Mouse (Mus musculus) CH12.LX (cell line): ENCODE results near the gene Tnk1. TPM values are rescaled to one million over a fixed set of nuclear protein-coding genes. Genes with fewer than 3 reads are reported as not detected.

ENCODE experiments used
- DNase-seq: peaks from one replicate; pipeline ENCODE4 v3.0.0-alpha.2; 2013; ENCODE audit errors: extremely low read depth
- H3K27ac ChIP-seq: 2 replicates; pipeline ENCODE4 v1.5.1; 2012; ENCODE audit warnings: low read depth, mild to moderate bottlenecking, control low read depth, moderate library complexity; ENCODE audit not compliant: insufficient read depth
- H3K27me3 ChIP-seq: replicated peaks from 2 replicates; pipeline ENCODE3; 2012; ENCODE audit warnings: inconsistent platforms
- H3K36me3 ChIP-seq, 2 experiments: replicated peaks in 1 of 2; 2 replicates each; pipeline versions ENCODE3 to v1.6.1; 2012; ENCODE audit warnings: inconsistent platforms in 1 of 2, low read length in 1 of 2, mild to moderate bottlenecking in 1 of 2, mixed read lengths in 1 of 2, moderate library complexity in 1 of 2; ENCODE audit not compliant: control insufficient read depth in 1 of 2, insufficient read depth in 1 of 2
- H3K4me1 ChIP-seq, 2 experiments: 2 replicates each; pipeline ENCODE4 v1.6.1; 2012; ENCODE audit warnings: inconsistent platforms in 1 of 2, moderate library complexity in 1 of 2; ENCODE audit not compliant: insufficient read depth in 2 of 2, control insufficient read depth in 1 of 2
- H3K4me2 ChIP-seq: 2 replicates; pipeline ENCODE4 v1.6.1; 2012; ENCODE audit warnings: low read depth, mild to moderate bottlenecking, control low read depth; ENCODE audit not compliant: poor library complexity, insufficient read depth, severe bottlenecking
- H3K4me3 ChIP-seq, 3 experiments: fragments of 150-350 bp in 1 of 3; sonication (generic) in 1 of 3; replicated peaks in 1 of 3; 2 replicates each; pipeline versions ENCODE3 to v1.5.1; 2011 to 2012; ENCODE audit warnings: low read depth in 2 of 3, low read length in 2 of 3, mild to moderate bottlenecking in 2 of 3, moderate library complexity in 2 of 3, control low read depth in 1 of 3, improper control_type of control experiment in 1 of 3, inconsistent platforms in 1 of 3, mixed read lengths in 1 of 3; ENCODE audit not compliant: poor library complexity in 1 of 3
- H3K79me2 ChIP-seq: replicated peaks from 2 replicates; pipeline ENCODE4 v1.6.1; 2012; ENCODE audit warnings: mild to moderate bottlenecking, moderate library complexity; ENCODE audit not compliant: control insufficient read depth, poor library complexity, insufficient read depth, severe bottlenecking; ENCODE audit errors: extremely low read depth
- H3K9ac ChIP-seq: 2 replicates; pipeline ENCODE4 v1.6.1; 2012; ENCODE audit warnings: low read depth, mild to moderate bottlenecking, control low read depth, moderate library complexity; ENCODE audit not compliant: insufficient read depth
- H3K9me3 ChIP-seq: replicated peaks from 2 replicates; pipeline ENCODE3; 2012; ENCODE audit warnings: low read length, inconsistent platforms, mixed read lengths
- CHD1 ChIP-seq: IDR thresholded peaks from 2 replicates; pipeline ENCODE4 v1.6.1; 2012; ENCODE audit warnings: low read depth, low read length, improper control_type of control experiment, inconsistent platforms
- CHD2 ChIP-seq: IDR thresholded peaks from 2 replicates; pipeline ENCODE4 v1.6.1; 2011; ENCODE audit warnings: low read length, improper control_type of control experiment
- EP300 ChIP-seq: IDR thresholded peaks from 2 replicates; pipeline ENCODE4 v1.6.1; 2011; ENCODE audit warnings: low read length, improper control_type of control experiment
- GABPA ChIP-seq: IDR thresholded peaks from 2 replicates; pipeline ENCODE4 v1.6.1; 2012; ENCODE audit warnings: low read depth, low read length, improper control_type of control experiment, inconsistent platforms; ENCODE audit not compliant: insufficient replicate concordance
- HCFC1 ChIP-seq: IDR thresholded peaks from 2 replicates; pipeline ENCODE4 v1.6.1; 2012; ENCODE audit warnings: low read depth, mild to moderate bottlenecking, inconsistent platforms, low read length, improper control_type of control experiment
- JUN ChIP-seq: IDR thresholded peaks from 2 replicates; pipeline ENCODE4 v1.6.1; 2011; ENCODE audit warnings: low read depth, mild to moderate bottlenecking, low read length, improper control_type of control experiment, moderate library complexity; ENCODE audit not compliant: insufficient read depth
- JUND ChIP-seq: conservative IDR thresholded peaks from 2 replicates; pipeline ENCODE4 v1.6.1; 2011; ENCODE audit warnings: low read depth, low read length, improper control_type of control experiment
- KAT2A ChIP-seq: IDR thresholded peaks from 2 replicates; pipeline ENCODE4 v1.6.1; 2012; ENCODE audit warnings: low read length, improper control_type of control experiment, inconsistent platforms; ENCODE audit not compliant: insufficient replicate concordance
- MAFK ChIP-seq: IDR thresholded peaks from 2 replicates; pipeline ENCODE4 v1.6.1; 2011; ENCODE audit warnings: low read length, improper control_type of control experiment; ENCODE audit not compliant: insufficient replicate concordance
- MAX ChIP-seq: IDR thresholded peaks from 2 replicates; pipeline ENCODE4 v1.6.1; 2011; ENCODE audit warnings: low read length, improper control_type of control experiment
- MAZ ChIP-seq: IDR thresholded peaks from 2 replicates; pipeline ENCODE4 v1.6.1; 2012; ENCODE audit warnings: low read depth, mild to moderate bottlenecking, inconsistent platforms, low read length, improper control_type of control experiment, moderate library complexity
- MEF2A ChIP-seq: IDR thresholded peaks from 2 replicates; pipeline ENCODE4 v1.6.1; 2014; ENCODE audit warnings: low read depth, mild to moderate bottlenecking, inconsistent platforms, low read length, improper control_type of control experiment, borderline replicate concordance
- MXI1 ChIP-seq: IDR thresholded peaks from 2 replicates; pipeline ENCODE4 v1.6.1; 2011; ENCODE audit warnings: mild to moderate bottlenecking, low read depth, low read length, improper control_type of control experiment
- MYC ChIP-seq: IDR thresholded peaks from 2 replicates; pipeline ENCODE4 v1.6.1; 2011; ENCODE audit warnings: low read depth, mild to moderate bottlenecking, improper control_type of control experiment, low read length
- NELFE ChIP-seq: IDR thresholded peaks from 2 replicates; pipeline ENCODE4 v1.6.1; 2011; ENCODE audit warnings: low read depth, low read length, improper control_type of control experiment
- NRF1 ChIP-seq: IDR thresholded peaks from 2 replicates; pipeline ENCODE4 v1.6.1; 2014; ENCODE audit warnings: low read depth, mild to moderate bottlenecking, inconsistent platforms, low read length, improper control_type of control experiment, moderate library complexity
- POLR2AphosphoS2 ChIP-seq: IDR thresholded peaks from 2 replicates; pipeline ENCODE4 v1.6.1; 2011; ENCODE audit warnings: low read depth, low read length, improper control_type of control experiment
- RAD21 ChIP-seq: IDR thresholded peaks from 2 replicates; pipeline ENCODE4 v1.6.1; 2011; ENCODE audit warnings: low read depth, mild to moderate bottlenecking, low read length, improper control_type of control experiment, moderate library complexity
- RCOR1 ChIP-seq: conservative IDR thresholded peaks from 2 replicates; pipeline ENCODE4 v1.6.1; 2012; ENCODE audit warnings: low read depth, mild to moderate bottlenecking, inconsistent platforms, low read length, improper control_type of control experiment
- SIN3A ChIP-seq: IDR thresholded peaks from 2 replicates; pipeline ENCODE4 v1.6.1; 2012; ENCODE audit warnings: low read length, improper control_type of control experiment, inconsistent platforms
- SMC3 ChIP-seq: IDR thresholded peaks from 2 replicates; pipeline ENCODE4 v1.6.1; 2011; ENCODE audit warnings: low read depth, low read length, improper control_type of control experiment
- TBP ChIP-seq: conservative IDR thresholded peaks from 2 replicates; pipeline ENCODE4 v1.6.1; 2011; ENCODE audit warnings: low read depth, low read length, improper control_type of control experiment
- TCF12 ChIP-seq: IDR thresholded peaks from 2 replicates; pipeline ENCODE4 v1.6.1; 2014; ENCODE audit warnings: low read depth, mild to moderate bottlenecking, inconsistent platforms, low read length, improper control_type of control experiment
- UBTF ChIP-seq: IDR thresholded peaks from 2 replicates; pipeline ENCODE4 v1.6.1; 2012; ENCODE audit warnings: low read depth, mild to moderate bottlenecking, inconsistent platforms, low read length, improper control_type of control experiment, moderate library complexity
- ZC3H11A ChIP-seq: IDR thresholded peaks from 2 replicates; pipeline ENCODE4 v1.6.1; 2012; ENCODE audit warnings: low read depth, mild to moderate bottlenecking, inconsistent platforms, low read length, improper control_type of control experiment
- ZMIZ1 ChIP-seq: IDR thresholded peaks from 2 replicates; pipeline ENCODE4 v1.6.1; 2012; ENCODE audit warnings: low read depth, mild to moderate bottlenecking, inconsistent platforms, low read length, improper control_type of control experiment
- ZNF384 ChIP-seq: IDR thresholded peaks from 2 replicates; pipeline ENCODE4 v1.6.1; 2012; ENCODE audit warnings: low read depth, low read length, improper control_type of control experiment, inconsistent platforms
- dilution Hi-C: fragments of 300-500 bp; cut with MboI; formaldehyde crosslinking; loops from 2 replicates; pipeline ENCODE4 v1.14.3; 2020; ENCODE audit warnings: low sequenced_read_pairs; ENCODE audit not compliant: extremely low pct_unique_long_range_greater_than_20kb, extremely low pct_ligation_motif_present
- in situ Hi-C: fragments of 300-500 bp; cut with MboI; formaldehyde crosslinking; loops from 3 replicates; pipeline ENCODE4 v1.14.3; 2019; ENCODE audit warnings: low sequenced_read_pairs, low pct_ligation_motif_present, low pct_unique_long_range_greater_than_20kb, mixed read lengths
- polyA plus RNA-seq: library from polyadenylated mRNA; unstranded; fragments of >175 nt; gene quantifications from 2 replicates; pipeline ENCODE4 v1.2.1, GENCODE M21; 2012; ENCODE audit warnings: low read depth; ENCODE audit not compliant: insufficient read length
- total RNA-seq, 2 experiments: library from RNA; depleted of rRNA; stranded (reverse); fragments of 300-350 nt in 1 of 2; fragments of >200 nt in 1 of 2; gene quantifications; 2 replicates each; pipeline ENCODE4 v1.2.3; 2012 to 2014

The Tnk1 gene
- total and polyA plus RNA-seq, 3 experiments = 0.13 to 0.30 TPM; not detected in 1

DNA sequence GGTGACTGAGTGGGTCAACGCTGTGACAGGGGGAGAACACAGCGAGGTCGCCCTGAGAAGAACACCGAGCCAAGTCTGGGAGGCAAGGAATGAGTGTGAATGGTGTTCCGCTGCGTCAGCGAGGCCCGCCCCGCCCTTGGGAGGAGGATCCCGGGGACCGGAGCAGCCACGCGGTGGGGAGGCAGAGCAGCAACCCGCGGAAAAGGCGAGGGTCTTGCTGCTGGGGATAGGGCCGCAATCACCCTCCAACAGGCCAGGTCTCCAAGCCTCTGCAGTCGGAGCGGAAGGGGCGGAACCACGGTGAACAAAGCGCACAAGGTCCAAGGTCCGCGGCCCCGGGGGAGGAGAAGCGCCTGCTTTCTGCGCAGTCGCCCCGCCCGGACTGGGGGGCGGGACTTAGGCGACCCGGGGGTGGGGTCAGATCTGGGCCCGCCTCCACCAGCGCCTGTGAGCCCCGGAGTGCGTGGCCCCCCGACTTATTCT is 12.3 kb downstream of the Tnk1 start, which contains the start of gene Plscr3 (continued):
- TF ChIP-seq TCF12 (peak; percentile 70; the same call in 1 of the 2 replicates), CHD2 (no peak), ZMIZ1 (peak; percentile 82), KAT2A (0 out of 2 replicates have a peak, but pooled peaks have one; percentile 23), SIN3A (peak; percentile 69; the same call in 1 of the 2 replicates), NELFE (peak; percentile 96), MXI1 (peak; percentile 85), SMC3 (no peak), MAX (peak; percentile 55; the same call in 1 of the 2 replicates)

DNA sequence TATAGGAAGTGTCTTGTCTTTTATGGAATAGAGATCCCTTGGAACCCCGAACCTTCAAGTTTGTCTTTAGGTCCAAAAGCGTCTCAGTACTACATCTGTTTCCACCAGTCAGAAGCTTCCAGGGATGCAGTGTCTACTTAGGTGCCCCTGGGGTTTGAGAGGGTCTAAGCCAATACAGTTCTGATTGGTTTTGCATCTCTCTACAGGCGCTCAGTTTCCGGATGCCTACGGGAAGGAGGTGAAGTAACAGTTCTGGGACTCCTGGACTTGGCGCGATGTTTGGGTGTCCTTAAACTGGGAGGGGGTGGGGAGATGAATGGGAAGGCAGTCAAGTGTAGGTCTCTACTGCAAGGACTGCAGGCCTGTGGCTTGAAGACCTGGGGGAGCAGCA is 19.8 kb downstream of the Tnk1 start:
- no peak overlapping the region; the same call in 1 of the 2 replicates for H3K27ac ChIP-seq
- H3K27me3 ChIP-seq = peaks cover 25% of the 10 kb centered on the region
- H3K79me2 ChIP-seq = no peaks in the 10 kb centered on the region
- peaks cover 3 to 9% of the 10 kb centered on the region in 2 experiments for H3K36me3 ChIP-seq
- peaks cover 9 to 23% of the 10 kb centered on the region in 2 experiments for H3K4me1 ChIP-seq
- DNase-seq = peak; percentile 54
- H3K4me2 ChIP-seq = peak overlapping the region; percentile 63
- TF ChIP-seq UBTF (0 out of 2 replicates have a peak, but pooled peaks have one; percentile 12), SIN3A (peak; percentile 58), NELFE (no peak)
- TF ChIP-seq, all 38 proteins: peak for 2
- peak overlapping the region; percentile 80 for H3K9ac ChIP-seq
- in situ Hi-C loops (no loop called here), dilution Hi-C loops (no loop called here)
- H3K4me3 ChIP-seq = peak overlapping the region; percentile 62 to 100 (median 67)
- H3K9me3 ChIP-seq = no peaks in the 10 kb centered on the region

DNA sequence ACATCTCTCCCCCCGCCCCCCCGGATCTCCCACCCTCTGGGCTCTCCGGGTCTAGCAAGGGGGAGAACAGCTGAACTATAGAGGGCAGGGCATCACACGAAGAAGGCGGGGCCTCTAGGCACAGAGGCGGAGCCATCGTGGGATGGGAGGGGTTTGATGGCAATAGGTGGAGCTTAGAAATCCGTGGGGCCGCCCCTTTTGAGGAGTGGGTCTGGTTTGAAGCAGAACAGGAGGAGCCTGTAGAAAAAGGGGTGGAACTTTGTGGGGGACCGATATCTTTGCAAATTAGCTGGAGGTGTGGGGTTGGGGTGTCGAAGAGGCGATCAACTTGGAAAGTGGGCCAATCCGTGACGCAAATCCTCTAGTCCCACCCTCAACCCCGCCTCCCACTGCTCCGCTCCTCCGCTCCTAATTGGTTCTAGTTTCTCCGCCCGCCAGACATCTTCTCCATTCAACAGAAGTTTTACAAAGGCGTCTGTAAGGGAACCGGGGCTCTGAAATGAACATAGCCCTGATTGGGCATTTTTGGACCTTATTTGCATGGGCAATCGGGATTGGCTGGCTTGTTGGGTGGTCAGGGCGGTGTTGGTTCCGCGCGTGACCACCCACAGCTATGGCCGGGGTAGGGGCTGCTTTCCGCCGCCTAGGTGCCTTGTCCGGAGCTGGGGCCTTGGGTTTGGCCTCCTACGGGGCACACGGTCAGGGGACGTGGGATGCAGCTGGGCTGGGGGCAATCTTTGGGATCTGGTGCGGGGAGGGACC is 20.4 kb downstream of the Tnk1 start, which contains the start of gene Tmem256:
TSS of gene Tmem256 (plus strand) at position 563 of the 762 bp plus-strand sequence.
- Histone ChIP-seq H3K4me2 (peak within 1 kb of the TSS; percentile 98), H3K9me3 (no peaks in the 10 kb centered on the region), H3K27ac (no peak within 1 kb of the TSS; the same call in 1 of the 2 replicates), H3K27me3 (peaks cover 31% of the 10 kb centered on the region), H3K79me2 (no peaks in the 10 kb centered on the region), H3K9ac (peak within 1 kb of the TSS; percentile 80), H3K4me3 (peak within 1 kb of the TSS; percentile 62 to 100 (median 67)), H3K36me3 (peaks cover 3 to 9% of the 10 kb centered on the region in 2 experiments), H3K4me1 (peaks cover 10 to 23% of the 10 kb centered on the region in 2 experiments)
- peak; percentile 100 for DNase-seq
- dilution Hi-C loops = no loop called here
- in situ Hi-C loops = no loop called here
- peak; percentile 90 for TF ChIP-seq TCF12
- TF ChIP-seq JUN = no peak
- peak; percentile 77; the same call in 1 of the 2 replicates for TF ChIP-seq POLR2AphosphoS2
- TF ChIP-seq NRF1 = no peak
- no peak for TF ChIP-seq ZC3H11A
- no peak for TF ChIP-seq RAD21
- TF ChIP-seq RCOR1 = no peak
- no peak; the same call in 1 of the 2 replicates for TF ChIP-seq JUND
- TF ChIP-seq CHD1 = no peak
- TF ChIP-seq MAZ = peak; percentile 25; the same call in 1 of the 2 replicates
- TF ChIP-seq TBP = peak; percentile 70
- TF ChIP-seq NELFE = peak; percentile 93
- peak; percentile 75 for TF ChIP-seq MAX
- 0 out of 2 replicates have a peak, but pooled peaks have one; percentile 12 for TF ChIP-seq EP300
- TF ChIP-seq GABPA = peak; percentile 92
- TF ChIP-seq MEF2A = no peak; the same call in 1 of the 2 replicates
- no peak for TF ChIP-seq MAFK
- TF ChIP-seq ZNF384 = no peak
- TF ChIP-seq MYC = 0 out of 2 replicates have a peak, but pooled peaks have one; percentile 38
- peak; percentile 85 for TF ChIP-seq HCFC1
